Mouse (Mus musculus) CH12.LX (cell line): ENCODE results near the gene Zbtb49.

Experiments
- CHD2 ChIP-seq: IDR thresholded peaks from 2 replicates; pipeline ENCODE4 v1.6.1; 2011; ENCODE audit warnings: low read length, improper control_type of control experiment
- EP300 ChIP-seq: IDR thresholded peaks from 2 replicates; pipeline ENCODE4 v1.6.1; 2011; ENCODE audit warnings: low read length, improper control_type of control experiment
- MAZ ChIP-seq: IDR thresholded peaks from 2 replicates; pipeline ENCODE4 v1.6.1; 2012; ENCODE audit warnings: low read depth, mild to moderate bottlenecking, inconsistent platforms, low read length, improper control_type of control experiment, moderate library complexity
- MYC ChIP-seq: IDR thresholded peaks from 2 replicates; pipeline ENCODE4 v1.6.1; 2011; ENCODE audit warnings: low read depth, mild to moderate bottlenecking, improper control_type of control experiment, low read length
- POLR2A ChIP-seq: IDR thresholded peaks from 2 replicates; pipeline ENCODE4 v1.6.1; 2011; ENCODE audit warnings: low read depth, mild to moderate bottlenecking, improper control_type of control experiment, low read length
- TCF12 ChIP-seq: IDR thresholded peaks from 2 replicates; pipeline ENCODE4 v1.6.1; 2014; ENCODE audit warnings: low read depth, mild to moderate bottlenecking, inconsistent platforms, low read length, improper control_type of control experiment
- UBTF ChIP-seq: IDR thresholded peaks from 2 replicates; pipeline ENCODE4 v1.6.1; 2012; ENCODE audit warnings: low read depth, mild to moderate bottlenecking, inconsistent platforms, low read length, improper control_type of control experiment, moderate library complexity
- USF1 ChIP-seq: IDR thresholded peaks from 2 replicates; pipeline ENCODE4 v1.6.1; 2014; ENCODE audit warnings: low read depth, mild to moderate bottlenecking, inconsistent platforms, low read length, improper control_type of control experiment
- ZNF384 ChIP-seq: IDR thresholded peaks from 2 replicates; pipeline ENCODE4 v1.6.1; 2012; ENCODE audit warnings: low read depth, low read length, improper control_type of control experiment, inconsistent platforms

- no peak for TF ChIP-seq CHD2
- TF ChIP-seq TCF12: no peak
- no peak for TF ChIP-seq MYC
- no peak for TF ChIP-seq UBTF
- TF ChIP-seq ZNF384: no peak
- TF ChIP-seq POLR2A: no peak
- no peak for TF ChIP-seq USF1
- no peak for TF ChIP-seq MAZ
- no peak for TF ChIP-seq EP300
These were observed 69.0 kb downstream of the Zbtb49 start for GRCm38 (mm10) chr5:38151264-38151663.
